Mouse (Mus musculus): ENCODE results near the gene Ckap5. TPM values are rescaled to one million over a fixed set of nuclear protein-coding genes. Genes with fewer than 3 reads are reported as not detected.
A peak's percentile ranks its signal among the peaks of the same experiment; 100 is the strongest.

The Ckap5 gene
- polyA plus RNA-seq, 1 experiment from 2014 or later = 29.7 TPM

- WGBS (ENCODE audit: missing documents) = 66% methylated on average over 11 of the region's 11 CpGs
- Histone ChIP-seq H3K27ac (no peak overlapping the region), H3K79me2 (ENCODE audit: inconsistent target) (no peaks in the 10 kb centered on the region), H3K36me3 (ENCODE audit: inconsistent target) (no peaks in the 10 kb centered on the region), H3K4me3 (ENCODE audit: inconsistent target) (no peak overlapping the region)
Measured at GRCm38 (mm10) chr2:91635486-91635885, 108.9 kb downstream of the Ckap5 start.

GRCm38 (mm10) chr2:91636229-91636628, 109.7 kb downstream of the Ckap5 start, which contains the start of gene F2:
TSS of gene F2 (minus strand) at chr2:91636414.
- Histone ChIP-seq H3K4me3 (ENCODE audit: inconsistent target) (no peak within 1 kb of the TSS), H3K36me3 (ENCODE audit: inconsistent target) (no peaks in the 10 kb centered on the region), H3K79me2 (ENCODE audit: inconsistent target) (no peaks in the 10 kb centered on the region), H3K27ac (no peak within 1 kb of the TSS)
- WGBS (ENCODE audit: missing documents) = 82% methylated on average over 8 of the region's 8 CpGs

GRCm38 (mm10) chr2:91636727-91637338, 110.3 kb downstream of the Ckap5 start:
- Histone ChIP-seq H3K27ac (no peak overlapping the region), H3K4me3 (ENCODE audit: inconsistent target) (no peak overlapping the region), H3K79me2 (ENCODE audit: inconsistent target) (no peaks in the 10 kb centered on the region), H3K36me3 (ENCODE audit: inconsistent target) (no peaks in the 10 kb centered on the region)
- WGBS (ENCODE audit: missing documents) = 100% methylated on average over 5 of the region's 5 CpGs

GRCm38 (mm10) chr2:91638931-91639330, 112.4 kb downstream of the Ckap5 start:
- WGBS (ENCODE audit: missing documents) = 81% methylated on average over 5 of the region's 6 CpGs

GRCm38 (mm10) chr2:91642825-91643415, 116.4 kb downstream of the Ckap5 start:
- peaks cover 44% of the 10 kb centered on the region for H3K36me3 ChIP-seq (ENCODE audit: inconsistent target)
- WGBS (ENCODE audit: missing documents) = 96% methylated on average over 2 of the region's 2 CpGs

More at GRCm38 (mm10) chr2:91638931-91639330, 112.4 kb downstream of the Ckap5 start:
- no peak overlapping the region for H3K27ac ChIP-seq
- H3K79me2 ChIP-seq (ENCODE audit: inconsistent target) = no peaks in the 10 kb centered on the region
- no peak overlapping the region for H3K4me3 ChIP-seq (ENCODE audit: inconsistent target)
- H3K36me3 ChIP-seq (ENCODE audit: inconsistent target) = peaks cover 6% of the 10 kb centered on the region; the same call in 1 of the 2 replicates

GRCm38 (mm10) chr2:91644021-91644420, 117.5 kb downstream of the Ckap5 start:
- Histone ChIP-seq H3K79me2 (ENCODE audit: inconsistent target) (peaks cover 20% of the 10 kb centered on the region), H3K27ac (no peak overlapping the region), H3K36me3 (ENCODE audit: inconsistent target) (peaks cover 44% of the 10 kb centered on the region), H3K4me3 (ENCODE audit: inconsistent target) (no peak overlapping the region)
- WGBS (ENCODE audit: missing documents) = 91% methylated on average over 9 of the region's 11 CpGs

More at GRCm38 (mm10) chr2:91642825-91643415, 116.4 kb downstream of the Ckap5 start:
- H3K27ac ChIP-seq = no peak overlapping the region
- H3K79me2 ChIP-seq (ENCODE audit: inconsistent target) = peaks cover 9% of the 10 kb centered on the region
- no peak overlapping the region for H3K4me3 ChIP-seq (ENCODE audit: inconsistent target)

GRCm38 (mm10) chr2:91645354-91645753, 118.8 kb downstream of the Ckap5 start:
- peaks cover 29% of the 10 kb centered on the region for H3K79me2 ChIP-seq (ENCODE audit: inconsistent target)
- no peak overlapping the region for H3K4me3 ChIP-seq (ENCODE audit: inconsistent target)
- peaks cover 44% of the 10 kb centered on the region for H3K36me3 ChIP-seq (ENCODE audit: inconsistent target)
- 93% methylated on average over 15 of the region's 15 CpGs for WGBS (ENCODE audit: missing documents)
- no peak overlapping the region for H3K27ac ChIP-seq

GRCm38 (mm10) chr2:91645811-91646210, 119.2 kb downstream of the Ckap5 start:
- 65% methylated on average over 11 of the region's 11 CpGs for WGBS (ENCODE audit: missing documents)
- Histone ChIP-seq H3K4me3 (ENCODE audit: inconsistent target) (no peak overlapping the region), H3K36me3 (ENCODE audit: inconsistent target) (peaks cover 44% of the 10 kb centered on the region), H3K27ac (no peak overlapping the region), H3K79me2 (ENCODE audit: inconsistent target) (peaks cover 34% of the 10 kb centered on the region)

- Histone ChIP-seq H3K27ac (no peak overlapping the region), H3K79me2 (ENCODE audit: inconsistent target) (peaks cover 43% of the 10 kb centered on the region), H3K36me3 (ENCODE audit: inconsistent target) (peaks cover 44% of the 10 kb centered on the region), H3K4me3 (ENCODE audit: inconsistent target) (no peak overlapping the region)
- 29% methylated on average over 1 of the region's 1 CpGs for WGBS (ENCODE audit: missing documents)
Measured at GRCm38 (mm10) chr2:91646733-91647132, 120.2 kb downstream of the Ckap5 start.

- H3K27ac ChIP-seq = peak overlapping the region; percentile 92
- WGBS (ENCODE audit: missing documents) = 1% methylated on average over 15 of the region's 15 CpGs
- H3K79me2 ChIP-seq (ENCODE audit: inconsistent target) = peaks cover 67% of the 10 kb centered on the region
- H3K4me3 ChIP-seq (ENCODE audit: inconsistent target) = peak overlapping the region; percentile 100
- H3K36me3 ChIP-seq (ENCODE audit: inconsistent target) = peaks cover 49% of the 10 kb centered on the region
Measured at GRCm38 (mm10) chr2:91649152-91649551, 122.6 kb downstream of the Ckap5 start.

GRCm38 (mm10) chr2:91649553-91650359, 123.2 kb downstream of the Ckap5 start, which contains the start of the genes Zfp408 and Arhgap1:
TSS of gene Zfp408 (minus strand) at chr2:91649791.
TSS of gene Arhgap1 (plus strand) at chr2:91649860.
- peaks cover 49% of the 10 kb centered on the region for H3K36me3 ChIP-seq (ENCODE audit: inconsistent target)
- WGBS (ENCODE audit: missing documents) = under 1% methylated on average over 44 of the region's 44 CpGs

GRCm38 (mm10) chr2:91650360-91650995, 123.9 kb downstream of the Ckap5 start:
- H3K36me3 ChIP-seq (ENCODE audit: inconsistent target) = peaks cover 49% of the 10 kb centered on the region
- 4% methylated on average over 16 of the region's 16 CpGs for WGBS (ENCODE audit: missing documents)
- peak overlapping the region; percentile 100 for H3K4me3 ChIP-seq (ENCODE audit: inconsistent target)
- H3K79me2 ChIP-seq (ENCODE audit: inconsistent target) = peaks cover 80% of the 10 kb centered on the region
- H3K27ac ChIP-seq = peak overlapping the region; percentile 92

More at GRCm38 (mm10) chr2:91649553-91650359, 123.2 kb downstream of the Ckap5 start, which contains the start of the genes Zfp408 and Arhgap1:
- H3K4me3 ChIP-seq (ENCODE audit: inconsistent target) = peak within 1 kb of the TSS; percentile 100
- peak within 1 kb of the TSS; percentile 92 for H3K27ac ChIP-seq
- H3K79me2 ChIP-seq (ENCODE audit: inconsistent target) = peaks cover 73% of the 10 kb centered on the region

- Histone ChIP-seq H3K27ac (no peak overlapping the region), H3K79me2 (ENCODE audit: inconsistent target) (peaks cover 80% of the 10 kb centered on the region), H3K4me3 (ENCODE audit: inconsistent target) (no peak overlapping the region), H3K36me3 (ENCODE audit: inconsistent target) (peaks cover 49% of the 10 kb centered on the region)
- 95% methylated on average over 14 of the region's 14 CpGs for WGBS (ENCODE audit: missing documents)
Measured at GRCm38 (mm10) chr2:91651458-91652258, 125.1 kb downstream of the Ckap5 start.

Data from macrophage (primary cell).